Comparison of ENCODE assay signal across 7 mouse cellular contexts in the genomic region with DNA sequence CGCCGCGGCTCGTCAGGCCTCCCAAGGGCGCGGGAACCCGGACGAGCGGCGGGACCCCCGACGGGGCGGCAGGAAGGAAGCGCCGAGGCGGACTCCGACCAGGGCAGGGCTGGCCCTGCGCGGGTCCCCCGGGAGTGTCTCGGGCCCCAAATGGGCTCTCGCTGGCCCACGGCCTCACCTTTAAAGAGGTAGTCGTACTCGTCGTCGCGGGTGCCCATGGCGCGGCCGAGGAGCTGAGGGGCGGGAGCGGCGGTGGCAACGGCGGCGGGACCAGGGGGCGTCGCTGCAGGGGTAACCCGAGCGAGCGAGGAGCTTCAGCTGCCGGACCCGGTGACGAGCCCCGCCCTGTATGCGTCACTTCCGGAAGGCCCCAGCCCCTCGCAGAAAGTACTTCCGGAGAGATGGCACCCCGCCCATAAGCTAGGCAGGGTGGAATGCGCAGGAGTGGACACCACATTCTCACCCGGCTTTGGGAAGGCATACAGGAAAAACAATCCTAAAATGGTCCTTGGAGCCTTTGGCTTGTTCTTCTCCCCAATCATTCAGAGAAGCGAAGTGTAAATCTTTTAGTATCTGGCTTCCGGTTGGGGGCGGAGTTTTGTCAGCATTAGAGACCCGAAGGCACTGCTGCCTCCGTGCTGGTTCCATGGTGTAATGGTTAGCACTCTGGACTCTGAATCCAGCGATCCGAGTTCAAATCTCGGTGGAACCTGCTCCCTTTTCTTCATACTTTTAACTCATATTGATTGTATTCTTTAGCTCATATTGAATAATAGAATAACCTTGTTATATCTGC. TPM values are rescaled to one million over a fixed set of nuclear protein-coding genes. Genes with fewer than 3 reads are reported as not detected.
DNase-seq lines count a peak whose midpoint lies in the region; ATAC-seq and TF ChIP-seq lines count a peak whose summit lies in the region.

A gene (minus strand): TSS at position 353 of the 796 bp plus-strand sequence.

- peak; percentile 49 for TF ChIP-seq CTCF in intestine, postnatal 0 days (IDR thresholded peaks at IDR 0.05; ENCODE audit: low read depth)
- TF ChIP-seq CTCF in small intestine, adult 2 months (IDR thresholded peaks at IDR 0.05; ENCODE audit: extremely low read depth, insufficient read length, insufficient replicate concordance, low read depth, low read length): no peak

- H3K27me3 ChIP-seq in embryonic facial prominence, embryonic 10.5 days (replicated peaks; ENCODE audit: low read depth, poor library complexity, severe bottlenecking): no peaks in the 10 kb centered on the region
- no peaks in the 10 kb centered on the region for H3K27me3 ChIP-seq in intestine, postnatal 0 days (replicated peaks; ENCODE audit: control insufficient read depth, insufficient read depth, low read length)
- H3K27me3 ChIP-seq in midbrain, embryonic 12.5 days: no peaks in the 10 kb centered on the region
- H3K27me3 ChIP-seq in small intestine, adult 2 months (ENCODE audit: control insufficient read depth, insufficient read depth, low read length): no peaks in the 10 kb centered on the region

- H3K4me2 ChIP-seq in intestine, postnatal 0 days (replicated peaks; ENCODE audit: low read depth): peak within 1 kb of the TSS; percentile 64
- H3K4me2 ChIP-seq in midbrain, embryonic 12.5 days (replicated peaks): peak within 1 kb of the TSS; percentile 72

- 0 out of 2 replicates have a peak, but pooled peaks have one; percentile 5 for TF ChIP-seq POLR2A in small intestine, adult 2 months (IDR thresholded peaks at IDR 0.05; ENCODE audit: low read depth, low read length)

- WGBS in embryonic facial prominence, embryonic 10.5 days: under 1% methylated on average over 61 of the region's 61 CpGs
- WGBS in intestine, postnatal 0 days: under 1% methylated on average over 55 of the region's 61 CpGs
- under 1% methylated on average over 61 of the region's 61 CpGs for WGBS in midbrain, embryonic 12.5 days
- WGBS in small intestine, adult 2 months: under 1% methylated on average over 61 of the region's 61 CpGs

- peak; percentile 98 for DNase-seq in adrenal gland, postnatal 10 days
- DNase-seq in embryonic facial prominence, embryonic 10.5 days (ENCODE audit: low spot score): peak; percentile 96
- peak; percentile 45 for DNase-seq in gonadal fat pad, adult 2 months (ENCODE audit: low read depth)
- DNase-seq in left cerebral cortex, postnatal 4 days: peak; percentile 98

- H3K4me3 ChIP-seq in embryonic facial prominence, embryonic 10.5 days: peak within 1 kb of the TSS; percentile 88
- H3K4me3 ChIP-seq in intestine, postnatal 0 days (ENCODE audit: low read depth, low read length): peak within 1 kb of the TSS; percentile 90
- peak within 1 kb of the TSS; percentile 88 for H3K4me3 ChIP-seq in midbrain, embryonic 12.5 days
- peak within 1 kb of the TSS; percentile 97 for H3K4me3 ChIP-seq in small intestine, adult 2 months (ENCODE audit: low read depth, low read length)

- peaks cover 9% of the 10 kb centered on the region for H3K4me1 ChIP-seq in embryonic facial prominence, embryonic 10.5 days
- 0 out of 2 replicates have a peak, but pooled peaks cover 3% of the 10 kb centered on the region for H3K4me1 ChIP-seq in intestine, postnatal 0 days (replicated peaks; ENCODE audit: control insufficient read depth, insufficient read depth, low read length)
- H3K4me1 ChIP-seq in midbrain, embryonic 12.5 days: peaks cover 6% of the 10 kb centered on the region
- no peaks in the 10 kb centered on the region; the same call in 1 of the 2 replicates for H3K4me1 ChIP-seq in small intestine, adult 2 months (ENCODE audit: control insufficient read depth, insufficient read depth, insufficient read length, low read length)

- H3K27ac ChIP-seq in embryonic facial prominence, embryonic 10.5 days (replicated peaks): peak within 1 kb of the TSS; percentile 87
- H3K27ac ChIP-seq in intestine, postnatal 0 days (ENCODE audit: low read depth, low read length): peak within 1 kb of the TSS; percentile 95
- H3K27ac ChIP-seq in midbrain, embryonic 12.5 days (replicated peaks): peak within 1 kb of the TSS; percentile 90
- peak within 1 kb of the TSS; percentile 85 for H3K27ac ChIP-seq in small intestine, adult 2 months (ENCODE audit: insufficient read depth, low read depth, low read length)

- intact Hi-C loops in left cerebral cortex, postnatal 4 days (cut with DNase I): no loop called here

- peak within 1 kb of the TSS; percentile 96 for H3K9ac ChIP-seq in intestine, postnatal 0 days (ENCODE audit: low read depth, low read length)
- peak within 1 kb of the TSS; percentile 90 for H3K9ac ChIP-seq in midbrain, embryonic 12.5 days (replicated peaks)

- no peaks in the 10 kb centered on the region for H3K9me3 ChIP-seq in embryonic facial prominence, embryonic 10.5 days
- no peaks in the 10 kb centered on the region for H3K9me3 ChIP-seq in intestine, postnatal 0 days (ENCODE audit: control insufficient read depth)
- H3K9me3 ChIP-seq in midbrain, embryonic 12.5 days: no peaks in the 10 kb centered on the region

- no peaks in the 10 kb centered on the region for H3K36me3 ChIP-seq in embryonic facial prominence, embryonic 10.5 days (replicated peaks)
- H3K36me3 ChIP-seq in intestine, postnatal 0 days (ENCODE audit: control insufficient read depth, insufficient read depth): no peaks in the 10 kb centered on the region
- H3K36me3 ChIP-seq in midbrain, embryonic 12.5 days: no peaks in the 10 kb centered on the region
- H3K36me3 ChIP-seq in small intestine, adult 2 months (ENCODE audit: control insufficient read depth, insufficient read depth, low read length): no peaks in the 10 kb centered on the region

- ATAC-seq in intestine, postnatal 0 days: peak; percentile 92
- ATAC-seq in midbrain, embryonic 12.5 days (ENCODE audit: low FRiP score, low read depth): peak; percentile 98

RNA-seq across cellular contexts. Expression of the gene that starts here (rescaled TPM):
- total RNA-seq in adrenal gland, postnatal 10 days (2021): 100 to 1,000 TPM; 258 to 267 TPM
- 247 and 254 TPM in 2 replicates for polyA plus RNA-seq in embryonic facial prominence, embryonic 10.5 days (2016; fragmentation: Nextera tagmentation; extraction: Ambion mirVana)
- polyA plus RNA-seq in gonadal fat pad, adult 2 months (2012; rRNA removed): 123 and 124 TPM in 2 replicates
- polyA plus RNA-seq in intestine, postnatal 0 days (2015; fragmentation: Nextera tagmentation; extraction: Ambion mirVana): 1,986 and 2,053 TPM in 2 replicates
- 100 to 1,000 TPM; 424 to 443 TPM for total RNA-seq in left cerebral cortex, postnatal 4 days (2021)
- 304 and 308 TPM in 2 replicates for polyA plus RNA-seq in midbrain, embryonic 12.5 days (2016; fragmentation: Nextera tagmentation; extraction: Ambion mirVana)
- 36.8 and 74.3 TPM in 2 replicates for polyA plus RNA-seq in small intestine, adult 2 months (2012; rRNA removed)

Comparison
In these comparisons a context has a peak if more than half of its experiments do, and no peak if none do; other contexts are left out.
1. Peak in every context shown above with its lines: DNase-seq, ATAC-seq, H3K4me3 ChIP-seq and H3K27ac ChIP-seq.
2. DNase-seq: peak in every context shown above with its lines; median percentile 98 in adrenal gland, postnatal 10 days; 98 in left cerebral cortex, postnatal 4 days; 96 in embryonic facial prominence, embryonic 10.5 days; 45 in gonadal fat pad, adult 2 months.